Mouse (Mus musculus): Measurements from ENCODE around the gene Grik3.

Gene Grik3

GRCm38 (mm10) chr4:125640921-125641663 is 150.6 kb downstream of the Grik3 start:
- no peak for DNase-seq (ENCODE audit: low spot score in 2 of 2)

DNA sequence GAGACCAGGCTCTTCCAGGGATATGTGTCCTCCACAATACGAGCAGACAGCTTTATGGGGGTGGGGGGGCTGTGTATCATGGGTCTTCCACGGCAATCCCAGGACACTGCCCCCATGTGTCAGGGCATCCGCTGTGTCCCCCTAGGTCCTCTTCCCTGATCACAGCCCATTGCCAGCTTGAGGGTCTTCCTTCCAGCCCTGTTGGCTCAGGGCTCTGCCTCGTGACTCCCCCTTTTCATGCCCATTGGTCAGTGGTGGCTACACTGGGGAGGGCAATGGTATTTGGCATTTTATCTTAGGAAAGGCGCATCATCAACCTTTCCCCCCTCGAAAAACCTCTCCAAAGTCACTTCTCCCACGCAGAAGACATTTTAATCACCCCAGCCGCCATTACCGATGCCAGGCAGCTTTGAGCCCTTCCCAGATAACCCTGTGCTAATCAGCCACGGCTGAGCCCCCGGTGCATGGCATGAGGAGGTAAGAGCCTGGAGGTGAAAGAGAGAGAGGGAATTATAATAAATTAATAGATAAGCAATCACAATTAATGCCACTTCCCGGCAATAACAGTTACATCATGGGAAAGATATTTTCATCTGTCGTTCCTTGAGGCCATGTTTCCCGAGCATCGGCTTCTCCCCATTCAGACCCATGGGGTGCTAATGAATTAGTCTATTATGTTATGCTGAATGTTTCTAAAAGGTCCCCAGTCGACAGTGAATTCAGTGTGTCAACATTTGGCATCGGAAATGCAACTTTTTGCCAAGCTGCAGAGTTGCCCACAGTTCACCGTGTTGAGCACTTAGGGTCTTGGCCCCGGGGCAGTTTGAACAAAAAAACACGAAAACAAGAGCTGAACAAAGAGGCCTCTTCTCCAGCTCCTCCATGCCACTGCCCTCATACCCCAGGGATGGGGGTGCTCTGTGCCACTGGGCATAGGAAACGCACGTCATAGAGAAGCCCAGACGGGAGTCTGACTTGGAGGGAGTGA is 154.4 kb downstream of the Grik3 start:
- peak; percentile 69 to 76 for DNase-seq (ENCODE audit: low spot score in 2 of 2)

- no peak for DNase-seq (ENCODE audit: low spot score in 2 of 2)
Measured at GRCm38 (mm10) chr4:125651676-125652246, 161.3 kb downstream of the Grik3 start.

- no peak for DNase-seq (ENCODE audit: low spot score in 2 of 2)
Measured at GRCm38 (mm10) chr4:125656031-125656430, 165.5 kb downstream of the Grik3 start.

GRCm38 (mm10) chr4:125658376-125658775 is 167.9 kb downstream of the Grik3 start:
- no peak for DNase-seq (ENCODE audit: low spot score in 2 of 2)

DNA sequence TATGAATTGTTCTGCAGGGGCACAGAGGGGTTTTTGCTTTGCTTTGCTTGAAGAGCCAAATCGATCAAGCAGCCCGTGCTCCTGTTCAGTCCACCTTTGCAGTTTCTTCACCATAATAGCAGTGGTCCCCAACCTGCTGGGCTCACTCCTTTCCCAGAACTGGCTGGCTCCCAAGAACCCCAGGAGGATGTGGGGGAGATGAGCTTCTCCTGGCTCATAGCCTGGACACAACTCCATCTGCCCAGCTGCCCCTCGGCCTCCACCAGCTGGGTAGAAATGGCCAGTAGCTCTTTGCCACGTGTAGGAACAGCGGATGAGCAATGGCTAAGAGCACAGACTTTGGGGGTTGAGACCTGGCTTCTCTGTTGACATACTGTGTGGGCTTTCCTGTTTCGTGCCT is 171.5 kb downstream of the Grik3 start:
- no peak for DNase-seq (ENCODE audit: low spot score in 2 of 2)

DNA sequence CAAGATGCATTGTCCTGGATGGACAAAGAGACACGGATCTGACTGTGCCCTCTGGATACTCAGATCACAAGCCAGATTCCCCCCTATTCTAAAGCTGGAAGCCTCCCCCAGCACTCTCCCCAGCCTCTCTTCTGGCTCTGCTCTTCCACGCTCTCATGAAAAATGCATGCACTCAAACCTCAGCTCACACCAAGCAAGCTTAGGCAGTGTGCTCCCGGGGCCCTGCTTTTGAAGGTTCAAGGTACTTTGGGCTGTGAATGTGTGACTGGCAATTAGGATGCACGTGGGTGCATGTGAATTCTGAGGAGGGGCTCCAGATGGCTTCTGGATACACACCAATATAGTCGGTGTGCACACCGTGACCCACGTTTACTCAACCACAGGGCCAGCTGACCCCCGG is 172.8 kb downstream of the Grik3 start:
- no peak for DNase-seq (ENCODE audit: low spot score in 2 of 2)

- DNase-seq (ENCODE audit: low spot score in 2 of 2), result no peak
Measured at GRCm38 (mm10) chr4:125665955-125666354, 175.5 kb downstream of the Grik3 start.

DNA sequence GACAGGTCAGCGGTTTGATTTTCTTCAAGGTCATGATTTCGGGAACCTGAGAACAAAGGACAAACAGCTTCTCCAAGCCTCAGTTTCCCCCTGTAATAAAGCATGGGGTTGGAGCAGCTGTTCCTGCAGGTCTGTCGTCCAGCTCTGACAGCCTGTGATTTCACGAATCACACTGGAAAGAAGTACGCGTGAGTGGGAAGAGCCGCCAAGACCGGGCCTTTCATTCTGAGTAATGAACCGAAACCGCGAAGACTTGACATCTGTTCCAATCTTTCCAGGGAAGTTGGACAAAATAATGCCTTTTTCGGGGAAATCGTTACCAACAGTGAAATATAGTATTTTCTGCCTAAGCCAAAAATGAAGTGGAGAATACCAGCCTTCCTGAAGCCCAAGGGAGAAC is 191.5 kb downstream of the Grik3 start:
- DNase-seq (ENCODE audit: low spot score in 2 of 2), result peak in 1 of 2 experiments; percentile 54

DNA sequence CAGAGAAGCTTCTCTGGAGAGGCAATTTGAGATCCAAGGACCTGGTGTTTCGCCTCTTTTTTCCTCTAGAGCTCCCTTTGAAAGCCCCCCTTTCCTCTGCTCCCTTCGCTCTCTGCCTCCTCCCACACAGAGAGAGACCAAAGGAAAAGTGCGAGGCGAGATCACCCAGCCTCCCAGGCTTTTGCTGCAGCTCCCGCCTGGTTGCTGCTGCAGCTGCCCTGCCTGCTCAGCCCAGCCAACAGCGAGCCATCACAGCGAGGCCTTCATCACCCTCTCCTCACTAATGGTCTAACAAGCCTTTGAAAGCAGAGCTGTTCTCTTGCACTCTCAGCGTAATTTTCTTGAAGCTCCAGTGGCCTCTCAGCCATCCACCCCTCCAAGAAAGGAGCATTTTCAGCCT is 196.6 kb downstream of the Grik3 start:
- no peak for DNase-seq (ENCODE audit: low spot score in 2 of 2)

- DNase-seq (ENCODE audit: low spot score in 2 of 2), result no peak
Measured at GRCm38 (mm10) chr4:125695431-125695830, 204.9 kb downstream of the Grik3 start.

GRCm38 (mm10) chr4:125696182-125696939 is 205.9 kb downstream of the Grik3 start:
- no peak for DNase-seq (ENCODE audit: low spot score in 2 of 2)

- no peak for DNase-seq (ENCODE audit: low spot score in 2 of 2)
Measured at GRCm38 (mm10) chr4:125697626-125698025, 207.1 kb downstream of the Grik3 start.

DNA sequence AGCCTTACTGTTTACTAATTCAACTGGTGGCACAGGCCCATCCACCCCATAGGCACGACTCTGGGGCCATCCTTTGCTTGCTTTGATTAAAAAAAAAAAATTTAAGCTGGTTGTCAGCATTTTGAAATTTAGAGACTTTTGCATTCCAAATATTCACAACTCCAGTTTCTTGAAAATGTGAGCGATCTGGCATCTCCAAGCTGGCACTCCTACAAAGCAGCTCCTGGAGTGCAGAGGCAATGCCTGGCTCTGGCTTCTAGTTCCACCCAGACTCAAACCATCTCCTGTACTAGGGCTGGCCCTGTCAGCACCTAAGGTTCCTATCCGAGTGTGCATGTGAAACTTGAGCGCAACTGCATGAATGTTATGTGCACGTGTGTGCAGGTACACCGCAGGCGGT is 208.6 kb downstream of the Grik3 start:
- peak in 1 of 2 experiments; percentile 36 for DNase-seq (ENCODE audit: low spot score in 2 of 2)

DNA sequence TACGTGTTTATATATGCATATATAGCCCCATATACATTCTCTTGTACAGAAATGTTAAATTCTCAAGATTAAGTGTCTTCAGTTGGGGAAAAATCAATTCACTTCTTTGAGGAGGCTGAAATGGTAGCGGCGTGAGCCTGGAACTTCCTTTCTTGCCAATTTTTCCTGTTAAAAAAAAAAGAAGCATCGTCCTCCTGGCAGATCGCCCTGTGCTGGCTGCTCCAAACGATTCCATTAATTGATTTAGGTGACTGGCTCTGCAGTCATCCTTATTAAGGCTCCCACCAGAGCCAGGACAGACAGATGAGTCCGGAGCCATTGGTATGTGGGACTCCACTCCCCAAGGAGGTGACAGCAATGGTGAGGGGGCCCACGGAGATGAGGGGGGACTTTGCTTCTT is 209.8 kb downstream of the Grik3 start:
- DNase-seq (ENCODE audit: low spot score in 2 of 2), result no peak

DNA sequence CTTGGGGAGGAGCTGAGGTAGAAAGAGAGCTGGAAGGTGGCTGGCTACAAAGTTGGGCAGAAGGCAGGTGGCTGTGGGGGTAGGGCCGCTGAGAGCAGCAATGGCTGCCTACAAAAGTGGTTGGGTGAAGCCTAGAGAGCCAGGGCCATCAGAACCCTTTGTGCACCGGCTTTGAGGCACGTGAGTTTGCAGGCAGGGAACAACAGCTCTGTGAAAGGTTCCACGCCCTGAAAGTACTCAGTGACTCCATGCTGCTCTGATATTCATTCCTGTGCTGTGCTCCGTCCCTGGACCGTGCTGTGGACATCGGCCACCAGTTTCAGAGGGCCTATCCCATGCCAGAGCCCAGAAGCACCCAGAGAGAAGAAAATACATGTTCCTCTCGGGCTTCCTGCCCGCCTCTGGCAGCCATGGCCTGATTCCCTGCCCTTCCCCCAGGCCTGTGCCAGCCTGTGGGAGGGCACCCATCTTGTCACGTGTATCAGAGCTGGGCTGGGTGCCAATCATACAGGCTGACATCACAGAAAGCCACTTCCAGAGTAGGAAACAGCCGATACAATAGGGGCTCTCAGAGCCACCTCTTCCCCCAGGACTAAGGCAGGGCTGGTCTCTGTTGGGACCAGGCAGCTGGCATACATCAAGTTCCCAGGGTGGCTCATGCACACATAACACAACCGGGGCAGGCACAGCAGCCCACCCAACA is 212.3 kb downstream of the Grik3 start:
- DNase-seq (ENCODE audit: low spot score in 2 of 2), result peak; percentile 88 to 93

DNA sequence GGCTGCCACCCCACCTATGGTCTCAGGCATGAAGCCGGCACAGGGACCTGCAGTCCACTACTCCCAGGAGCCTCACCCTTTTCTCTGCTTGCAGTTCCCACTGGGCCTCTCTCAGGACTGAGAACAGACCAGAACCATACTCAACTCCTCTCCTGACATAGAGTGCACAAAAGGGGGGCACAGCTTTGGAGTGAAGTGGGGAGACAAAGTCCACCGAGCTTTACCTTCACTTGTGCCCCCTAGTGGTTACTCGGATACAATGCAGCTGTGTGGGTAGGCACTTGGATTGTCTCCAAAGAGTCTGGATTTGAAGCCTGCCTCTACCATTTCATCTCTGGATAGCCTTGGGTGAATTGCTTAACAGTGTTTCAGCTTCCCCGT is 212.8 kb downstream of the Grik3 start:
- peak in 1 of 2 experiments; percentile 68 for DNase-seq (ENCODE audit: low spot score in 2 of 2)

- DNase-seq (ENCODE audit: low spot score in 2 of 2), result no peak
Measured at GRCm38 (mm10) chr4:125705746-125706145, 215.2 kb downstream of the Grik3 start.

GRCm38 (mm10) chr4:125709716-125710115 is 219.2 kb downstream of the Grik3 start:
- DNase-seq (ENCODE audit: low spot score in 2 of 2), result no peak

DNA sequence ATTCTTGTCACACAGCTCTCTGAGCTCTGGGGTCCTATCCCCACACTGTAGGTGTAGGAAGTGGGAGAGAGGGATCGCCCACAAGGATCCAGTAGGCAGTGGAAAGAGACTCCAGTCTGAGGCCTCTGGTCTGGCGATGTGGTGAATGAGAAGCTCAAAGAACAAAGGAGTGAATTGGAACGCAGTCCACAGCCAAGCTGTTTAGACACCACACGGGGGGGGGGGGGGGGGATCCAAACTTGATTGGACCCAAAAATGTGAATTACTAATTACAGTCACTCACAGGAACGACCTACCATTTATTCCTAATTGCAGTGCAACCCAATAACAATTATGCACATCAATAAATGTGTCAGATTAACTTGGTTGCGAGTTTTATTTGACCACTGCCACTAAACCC is 227.4 kb downstream of the Grik3 start:
- no peak for DNase-seq (ENCODE audit: low spot score in 2 of 2)
